Mouse (Mus musculus) spleen, embryonic (tissue): Measurements from ENCODE around the gene Rrp7a.

Experiments
- CTCF ChIA-PET: fragments of 350-600 bp; sonication (Branson Sonifier 250); formaldehyde crosslinking; loops from one replicate; lab custom pipeline; 2022; lab: Charles Lee

Gene Rrp7a

DNA sequence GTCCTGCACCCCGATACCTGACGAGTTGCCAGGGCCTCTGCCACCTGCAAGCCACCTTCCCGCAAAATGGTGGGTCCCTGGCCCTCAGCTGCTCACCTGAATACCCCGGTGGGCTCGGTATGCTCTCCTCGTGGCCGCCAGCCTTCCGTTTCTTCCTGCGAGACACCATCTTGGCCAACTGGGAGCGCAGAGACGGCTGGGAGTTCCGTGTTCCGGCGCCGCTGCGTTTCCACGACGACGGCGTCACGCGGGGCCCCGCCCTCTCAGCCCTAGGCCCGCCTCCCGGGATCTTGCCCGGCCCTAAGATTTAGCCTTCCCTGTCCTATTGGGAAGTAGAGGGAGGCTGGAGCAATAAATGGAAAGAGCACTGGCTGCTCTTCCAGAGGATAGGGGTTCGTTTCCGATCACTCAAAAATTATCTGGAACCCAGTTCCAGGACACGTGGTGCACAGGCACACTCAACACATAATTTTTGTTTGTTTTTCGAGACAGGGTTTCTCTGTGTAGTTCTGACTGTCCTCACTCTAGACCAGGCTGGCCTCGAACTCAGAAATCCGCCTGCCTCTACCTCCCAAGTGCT, at the start of gene Rrp7a:
Gene Rrp7a, minus strand, starts transcription at position 236 of the 580 bp plus-strand sequence.
- CTCF ChIA-PET, result no interaction called here

GRCm38 (mm10) chr15:83171712-83172481, 49.3 kb upstream of the Rrp7a start:
- CTCF ChIA-PET, result no interaction called here

DNA sequence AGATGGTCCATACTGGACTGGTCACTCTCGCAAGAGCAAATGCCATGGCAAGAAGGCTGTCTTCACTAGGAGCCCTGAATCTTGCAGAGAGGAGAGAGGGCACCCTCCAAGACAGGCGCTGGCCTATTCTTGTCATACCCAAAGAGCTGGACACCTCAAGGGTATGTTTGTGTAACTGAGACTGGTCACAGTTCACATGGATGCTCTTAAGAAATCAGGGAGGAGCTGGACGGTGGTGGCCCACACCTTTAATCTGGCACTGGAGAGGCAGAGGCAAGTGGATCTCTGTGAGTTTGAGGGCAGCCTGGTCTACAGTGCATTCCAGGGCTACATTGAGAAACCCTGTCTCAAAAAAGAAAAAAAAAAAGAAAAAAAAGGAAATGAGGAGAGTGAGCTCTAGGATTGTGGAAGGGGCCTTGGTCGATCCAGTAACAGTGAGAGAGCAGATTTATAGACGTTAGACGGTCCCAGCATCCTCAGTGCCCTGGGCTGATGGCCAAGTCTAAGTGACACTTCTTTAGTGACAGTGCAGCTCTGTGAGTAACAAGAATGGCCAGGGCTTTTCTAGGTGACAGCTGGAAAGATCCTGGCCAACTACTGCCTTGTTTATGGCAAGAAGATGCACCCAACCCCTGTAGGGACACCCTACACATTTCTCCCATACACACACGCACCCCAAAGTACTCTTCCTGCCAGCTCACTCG, 48.5 kb upstream of the Rrp7a start:
- CTCF ChIA-PET, result no interaction called here

DNA sequence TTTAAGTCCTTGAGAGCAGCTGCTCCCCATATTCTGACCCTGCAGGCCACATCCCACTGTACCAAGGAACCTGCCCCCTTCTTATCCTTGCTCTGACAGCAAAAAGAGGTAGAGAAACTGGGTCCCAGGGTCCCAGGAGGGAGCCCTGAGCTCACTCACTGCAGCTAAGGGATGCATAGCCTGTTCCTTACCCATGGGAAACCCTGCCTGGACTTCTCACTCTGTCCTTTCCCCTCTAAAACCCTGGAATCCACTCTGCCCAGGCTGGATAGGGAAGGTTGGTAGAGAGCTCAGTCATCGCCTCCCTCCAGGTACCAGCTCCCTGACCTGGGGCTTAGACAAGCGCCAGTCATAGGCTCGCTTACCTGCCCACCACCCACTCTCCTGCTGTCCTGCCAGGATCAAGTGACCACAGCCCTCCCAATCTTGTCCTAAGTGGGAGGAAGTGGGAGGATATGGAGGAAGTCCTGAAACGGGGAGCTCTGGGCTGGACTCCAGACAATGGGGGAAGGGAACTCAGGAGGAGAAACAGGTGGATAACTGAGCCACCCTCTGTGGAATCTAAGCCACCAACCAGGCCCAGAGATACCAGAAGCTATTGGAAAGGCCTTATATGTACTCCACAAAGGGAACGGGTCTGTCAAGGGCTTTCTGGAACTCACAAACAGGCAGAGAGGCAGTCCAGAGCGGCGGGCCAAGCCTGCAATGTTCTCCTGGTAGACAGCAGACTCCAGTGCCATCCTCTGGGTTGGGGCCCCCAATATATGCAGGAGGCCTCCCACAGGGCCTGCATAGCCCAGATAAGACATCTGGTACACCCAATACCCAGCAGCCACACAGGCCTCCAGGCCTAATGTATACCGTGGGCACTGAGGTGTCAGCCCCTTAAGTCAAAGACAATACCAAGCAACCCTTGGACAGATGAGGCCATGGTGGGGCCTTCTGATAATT, 47.4 kb upstream of the Rrp7a start:
- CTCF ChIA-PET, result interaction anchor here (0.6 kb wide), 2 partner anchors 35 to 201 kb away, joined by 3 to 4 read pairs; no protein-coding TSS in a partner anchor

DNA sequence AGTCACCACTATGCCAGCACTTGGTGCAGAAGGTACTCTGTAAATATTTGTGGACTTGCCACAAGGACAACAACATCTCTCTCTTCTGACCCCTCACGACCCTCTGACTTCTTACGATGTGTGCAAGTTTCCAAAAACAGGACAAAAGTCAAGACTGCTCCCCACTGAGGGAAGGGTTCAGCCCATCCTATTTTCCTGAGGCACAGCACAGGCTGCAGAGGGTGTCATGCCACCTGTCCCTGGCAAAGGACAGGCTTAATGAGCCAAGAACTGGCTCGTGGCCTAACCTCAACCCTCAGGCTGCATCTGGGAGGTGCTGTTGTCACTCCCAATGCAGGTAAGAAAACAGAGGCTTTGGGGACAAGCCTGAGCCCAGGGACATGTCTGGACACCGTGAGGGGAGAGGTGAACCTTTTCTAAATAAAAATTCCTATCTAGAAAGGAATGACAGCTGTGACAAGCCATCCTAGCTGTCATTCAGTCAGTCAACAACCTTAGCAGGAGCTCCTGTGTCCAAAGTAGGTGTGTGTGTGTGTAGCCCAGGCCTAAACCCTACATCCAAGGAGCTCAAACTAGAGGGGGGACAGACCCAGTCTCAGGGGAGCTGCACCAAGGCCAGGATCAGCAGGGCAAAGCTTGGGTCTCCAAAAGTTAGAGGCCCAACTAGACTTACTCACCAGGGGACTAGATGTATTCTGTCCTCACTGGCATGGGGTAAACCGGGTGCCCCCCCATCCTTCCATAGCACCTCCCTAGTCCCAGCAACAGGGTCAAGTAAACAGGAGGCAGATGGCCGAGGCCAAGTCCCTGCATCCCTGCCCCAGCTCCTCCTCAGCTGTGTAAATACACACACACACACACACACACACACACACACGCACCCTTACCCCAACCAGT, 46.5 kb upstream of the Rrp7a start:
- CTCF ChIA-PET, result interaction anchor here (0.6 kb wide), 2 partner anchors 36 to 202 kb away, joined by 3 to 4 read pairs; no protein-coding TSS in a partner anchor

DNA sequence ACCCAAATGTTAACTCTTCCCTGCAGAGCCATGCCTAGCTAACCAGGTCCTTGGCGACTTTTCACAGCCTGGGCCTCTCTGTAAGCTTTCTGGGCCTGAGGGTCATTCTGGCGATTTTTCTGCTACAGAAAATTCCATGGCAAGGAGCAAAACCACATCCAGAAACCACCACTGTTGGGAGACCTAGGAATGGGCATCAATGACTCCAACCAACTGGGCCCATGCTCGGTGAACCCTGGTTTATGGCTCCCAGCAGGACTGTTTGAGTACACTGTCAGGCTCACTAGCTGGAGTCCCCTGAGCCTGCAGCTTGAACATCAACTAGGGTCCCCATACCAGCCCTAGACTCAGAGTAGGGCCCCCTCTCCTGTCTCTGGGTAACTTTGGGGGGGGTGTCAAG, 45.7 kb upstream of the Rrp7a start:
- CTCF ChIA-PET, result no interaction called here

DNA sequence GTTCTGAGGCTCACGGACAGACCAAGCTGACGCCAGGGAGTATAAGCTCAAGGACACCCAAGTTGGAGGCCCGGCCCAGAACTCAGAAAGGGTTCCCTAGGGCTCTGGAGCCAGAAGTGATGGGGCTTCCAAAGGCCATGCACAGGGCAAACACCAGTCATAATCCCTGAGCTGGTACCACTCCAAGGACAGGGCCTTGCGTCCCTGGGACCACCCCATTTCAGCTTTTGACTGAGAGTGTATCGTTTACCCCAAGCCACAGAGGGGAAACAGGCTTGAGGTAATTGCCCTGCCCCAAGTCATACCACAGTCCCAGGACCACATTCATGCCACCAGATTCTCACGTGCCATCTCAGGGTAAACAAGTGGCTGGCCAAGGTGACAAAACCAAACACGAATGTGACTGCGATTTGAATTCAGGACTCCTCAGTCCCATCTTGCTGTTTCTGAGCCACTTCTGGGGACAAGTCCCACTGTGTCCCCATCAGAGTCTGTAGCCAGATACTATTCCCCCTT, 45.0 kb upstream of the Rrp7a start:
- CTCF ChIA-PET, result no interaction called here

GRCm38 (mm10) chr15:83167126-83167525, 44.5 kb upstream of the Rrp7a start:
- CTCF ChIA-PET, result no interaction called here

DNA sequence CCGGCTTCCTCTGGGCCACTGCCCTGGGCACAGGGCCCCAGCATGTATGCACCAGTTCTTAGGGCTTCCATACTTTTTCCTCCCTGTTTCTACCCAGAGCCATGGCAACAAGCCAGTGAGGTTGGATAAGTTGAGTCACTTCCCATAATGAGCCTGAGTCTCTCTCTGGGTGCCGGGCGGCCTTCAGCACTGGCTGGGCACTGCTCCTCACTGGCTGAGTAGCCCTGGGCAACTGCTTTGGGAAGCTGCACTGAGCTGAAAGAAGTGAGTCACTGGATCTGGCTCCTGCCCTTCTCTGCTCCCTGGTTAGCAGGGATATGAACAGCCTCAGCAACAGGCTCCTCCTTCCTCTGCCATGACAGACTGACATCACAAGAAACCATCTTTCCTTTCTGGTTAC, 44.0 kb upstream of the Rrp7a start:
- CTCF ChIA-PET, result no interaction called here

- CTCF ChIA-PET, result no interaction called here
These were observed 43.1 kb upstream of the Rrp7a start for GRCm38 (mm10) chr15:83165526-83166315.

DNA sequence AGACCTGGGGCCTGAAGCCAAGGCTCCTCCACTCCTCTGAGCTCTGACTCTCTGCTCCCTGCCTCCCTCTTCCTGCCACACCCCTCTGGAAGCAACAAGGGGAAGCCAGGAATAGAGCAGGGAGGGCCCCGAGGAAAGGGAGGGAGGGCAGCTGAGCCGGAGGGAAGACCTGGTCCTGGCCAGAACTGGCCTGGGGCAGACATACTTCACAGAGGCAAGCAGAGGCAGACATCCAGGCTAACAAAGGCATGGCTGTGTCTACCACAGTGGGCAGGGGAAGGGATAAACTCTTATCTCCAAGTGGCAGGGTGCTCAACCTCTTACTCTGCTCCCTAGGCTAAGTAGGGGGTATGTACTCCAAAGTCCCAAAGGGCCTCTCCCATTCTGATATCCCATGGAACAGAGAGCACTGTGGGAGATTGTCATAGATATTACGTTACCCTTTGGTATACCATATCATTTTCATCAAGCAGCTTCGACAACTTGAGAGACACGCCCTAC, 42.4 kb upstream of the Rrp7a start:
- CTCF ChIA-PET, result no interaction called here

DNA sequence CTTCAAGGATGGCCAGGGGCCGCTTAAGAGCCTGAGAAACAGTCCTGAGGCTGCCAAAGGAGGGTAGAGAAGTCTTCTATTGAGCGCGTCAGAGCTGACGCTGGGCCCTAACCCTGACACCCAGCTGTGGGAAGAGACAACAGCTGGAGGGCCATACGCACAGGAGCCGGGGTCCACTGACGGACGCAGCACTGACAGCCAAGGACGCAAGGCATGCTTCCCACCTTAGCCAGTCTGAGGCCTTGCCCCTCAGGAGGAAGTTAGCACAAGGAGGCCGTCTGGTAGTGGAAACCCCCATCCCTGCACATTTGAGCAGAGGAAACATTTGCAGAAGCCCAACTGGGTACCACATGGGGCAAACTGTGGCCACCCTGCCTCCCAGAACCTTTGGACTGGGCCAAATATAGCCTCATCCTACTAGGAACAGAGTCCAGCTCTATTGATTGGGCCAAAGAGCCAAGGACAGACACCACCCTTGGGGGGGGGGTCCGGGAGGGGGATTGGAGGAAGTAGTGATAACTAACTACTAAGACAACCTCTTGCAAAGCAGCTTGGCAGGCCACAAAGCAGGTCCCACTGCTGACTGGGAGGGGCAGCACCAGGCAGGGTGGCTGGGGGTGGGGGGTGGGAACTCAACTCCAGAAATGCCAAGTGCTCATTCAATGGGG, 40.4 kb upstream of the Rrp7a start:
- CTCF ChIA-PET, result no interaction called here

GRCm38 (mm10) chr15:83162001-83162400, 39.4 kb upstream of the Rrp7a start:
- CTCF ChIA-PET, result no interaction called here

DNA sequence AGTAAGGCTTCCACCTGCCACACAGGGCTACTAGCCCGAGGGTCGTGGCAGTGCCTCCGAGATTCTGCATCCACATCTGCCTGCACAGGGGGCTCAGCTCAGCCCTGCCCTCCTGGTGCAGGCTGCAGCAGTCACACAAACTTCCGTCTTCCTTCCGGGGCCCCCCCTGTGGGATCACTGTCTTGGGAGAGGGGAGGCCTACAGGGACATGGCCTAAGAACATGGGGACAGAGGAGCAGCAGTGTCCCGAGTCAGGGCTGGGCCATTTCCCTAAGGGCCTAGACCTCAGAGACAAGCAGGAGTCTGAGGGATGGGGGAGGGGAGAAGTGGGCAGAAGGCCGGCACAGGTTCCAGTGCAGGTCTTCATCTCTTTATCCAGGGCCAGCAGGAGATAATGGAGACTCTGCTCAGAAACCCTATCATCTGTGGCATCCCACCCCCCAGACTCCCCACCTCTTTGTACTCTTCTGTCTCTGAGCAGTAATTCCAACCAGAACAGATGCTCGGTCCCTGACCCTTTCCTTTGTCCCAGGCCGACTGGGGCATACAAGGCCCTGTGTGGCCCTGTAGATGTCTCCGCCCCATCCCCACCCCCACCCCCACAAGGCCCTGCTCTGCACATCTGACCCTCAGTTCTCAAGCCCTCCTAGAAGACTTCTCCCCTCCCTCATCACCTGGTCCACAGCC, 38.6 kb upstream of the Rrp7a start:
- CTCF ChIA-PET, result no interaction called here

GRCm38 (mm10) chr15:83160561-83160960, 38.0 kb upstream of the Rrp7a start:
- CTCF ChIA-PET, result no interaction called here

DNA sequence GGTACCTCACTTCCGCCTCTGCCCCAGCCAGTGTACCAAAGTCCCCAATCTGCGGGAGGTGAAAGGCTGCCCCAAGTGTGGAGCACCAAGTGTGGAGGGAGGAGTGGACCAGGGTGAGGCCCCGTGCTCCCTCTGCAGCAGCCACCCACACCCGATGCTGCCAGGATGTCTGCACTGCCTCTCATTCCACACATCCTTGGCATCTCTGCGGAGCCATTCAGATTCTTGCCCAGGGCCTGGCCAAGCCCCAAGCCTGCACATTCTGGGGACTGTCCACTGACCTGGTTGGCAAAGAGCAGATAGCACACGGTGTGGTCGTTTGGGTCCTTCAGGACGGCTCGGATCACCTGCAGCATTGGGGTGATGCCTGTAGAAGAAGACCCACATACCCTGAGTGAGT, 37.2 kb upstream of the Rrp7a start:
- CTCF ChIA-PET, result no interaction called here

DNA sequence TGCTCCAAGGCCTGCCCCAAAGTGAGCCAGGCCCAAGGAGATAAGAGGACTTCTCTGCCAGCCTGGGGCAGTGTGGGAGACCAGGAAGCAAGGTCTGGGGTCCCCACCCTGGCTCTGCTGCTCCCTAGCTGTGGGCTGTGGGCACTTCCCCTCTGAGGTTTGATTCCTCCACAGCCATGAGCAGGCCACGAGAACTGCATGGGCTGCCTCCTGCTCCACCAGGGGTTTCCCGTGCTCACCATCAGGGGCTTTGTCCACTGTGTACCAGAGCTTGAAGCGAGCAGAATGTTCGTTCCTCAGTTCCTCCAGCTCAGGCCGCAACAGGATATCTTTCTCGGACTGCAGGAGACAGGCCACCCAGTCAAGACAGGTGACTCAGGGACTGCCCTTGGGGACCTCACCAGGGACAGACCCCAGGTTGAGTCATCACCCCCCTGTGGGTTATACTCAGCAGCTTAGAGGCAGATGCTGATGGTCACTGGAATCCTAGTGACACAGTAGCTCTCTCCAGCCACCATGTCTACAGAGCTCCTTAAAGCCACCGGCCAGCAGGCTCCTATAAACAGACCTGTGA, 36.1 kb upstream of the Rrp7a start:
- CTCF ChIA-PET, result no interaction called here

DNA sequence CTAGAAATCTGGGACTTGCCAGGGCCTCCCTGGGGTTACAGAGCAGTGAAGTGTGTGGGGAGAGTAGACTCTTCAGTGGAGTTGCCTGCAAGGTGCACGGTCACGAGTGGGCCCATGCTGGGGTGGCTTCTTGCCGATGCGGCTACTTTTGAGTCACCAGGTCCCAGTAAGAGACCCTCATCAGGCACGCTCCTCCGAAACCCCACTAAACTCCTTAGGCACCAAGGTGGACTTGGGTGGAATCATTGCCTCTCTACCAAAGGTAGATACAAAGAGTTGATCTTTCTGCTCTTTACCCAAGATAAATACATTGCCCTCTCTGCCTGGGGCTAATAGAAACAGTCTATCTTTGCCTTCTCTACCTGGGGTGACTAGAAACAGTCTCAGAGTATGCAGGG, 35.1 kb upstream of the Rrp7a start:
- CTCF ChIA-PET, result interaction anchor here (0.7 kb wide), 1 partner anchor 15 kb away, joined by 3 read pairs; no protein-coding TSS in a partner anchor
